8 mouse cellular contexts compared by ENCODE assay signal in genomic region chr3:121104571-121105407, GRCm38 (mm10).
DNase-seq lines count a peak whose midpoint lies in the region; ATAC-seq and TF ChIP-seq lines count a peak whose summit lies in the region.

No protein-coding gene starts in this region.

- no peak overlapping the region for H3K27ac ChIP-seq in limb, embryonic 10.5 days
- peak overlapping the region; percentile 44; the same call in 1 of the 2 replicates for H3K27ac ChIP-seq in midbrain, embryonic 13.5 days
- H3K27ac ChIP-seq in small intestine, adult 2 months (ENCODE audit: insufficient read depth, low read depth, low read length): no peak overlapping the region

- H3K9ac ChIP-seq in midbrain, embryonic 13.5 days (replicated peaks): 0 out of 2 replicates have a peak overlapping the region, but pooled peaks have one; percentile 45

- H3K4me2 ChIP-seq in midbrain, embryonic 13.5 days (replicated peaks): peak overlapping the region; percentile 41

- intact Hi-C loops in heart, postnatal 25 days (cut with DNase I): no loop called here

- H3K4me3 ChIP-seq in limb, embryonic 10.5 days: peak overlapping the region; percentile 36
- 0 out of 2 replicates have a peak overlapping the region, but pooled peaks have one; percentile 21 for H3K4me3 ChIP-seq in midbrain, embryonic 13.5 days (replicated peaks)
- 0 out of 2 replicates have a peak overlapping the region, but pooled peaks have one; percentile 37 for H3K4me3 ChIP-seq in small intestine, adult 2 months (ENCODE audit: low read depth, low read length)

- TF ChIP-seq CTCF in small intestine, adult 2 months (IDR thresholded peaks at IDR 0.05; ENCODE audit: extremely low read depth, insufficient read length, insufficient replicate concordance, low read depth, low read length): peak; percentile 70; the same call in 1 of the 2 replicates

- WGBS in limb, embryonic 10.5 days: 32% methylated on average over 20 of the region's 20 CpGs
- WGBS in midbrain, embryonic 13.5 days: 27% methylated on average over 20 of the region's 20 CpGs
- WGBS in small intestine, adult 2 months: 26% methylated on average over 20 of the region's 20 CpGs

- no peaks in the 10 kb centered on the region for H3K36me3 ChIP-seq in limb, embryonic 10.5 days
- H3K36me3 ChIP-seq in midbrain, embryonic 13.5 days: no peaks in the 10 kb centered on the region
- H3K36me3 ChIP-seq in small intestine, adult 2 months (ENCODE audit: control insufficient read depth, insufficient read depth, low read length): no peaks in the 10 kb centered on the region

- DNase-seq in heart, adult 11 months: peak; percentile 91
- no peak for DNase-seq in heart, postnatal 25 days (ENCODE audit: low spot score)
- peak; percentile 90 for DNase-seq in embryo, embryonic 11 days
- DNase-seq in kidney, adult 18-20 months: peak; percentile 62
- DNase-seq in limb, embryonic 10.5 days (ENCODE audit: low spot score): peak; percentile 84

- H3K9me3 ChIP-seq in limb, embryonic 10.5 days (replicated peaks): no peaks in the 10 kb centered on the region
- no peaks in the 10 kb centered on the region for H3K9me3 ChIP-seq in midbrain, embryonic 13.5 days

- peak; percentile 99 for ATAC-seq in granulocyte monocyte progenitor cell, adult 5-6 weeks (replicated peaks; ENCODE audit: poor library complexity, severe bottlenecking)
- peak; percentile 97 for ATAC-seq in midbrain, embryonic 13.5 days

- peaks cover 5% of the 10 kb centered on the region; the same call in 1 of the 2 replicates for H3K4me1 ChIP-seq in limb, embryonic 10.5 days
- peaks cover 17% of the 10 kb centered on the region for H3K4me1 ChIP-seq in midbrain, embryonic 13.5 days (replicated peaks)
- H3K4me1 ChIP-seq in small intestine, adult 2 months (ENCODE audit: control insufficient read depth, insufficient read depth, insufficient read length, low read length): no peaks in the 10 kb centered on the region

- TF ChIP-seq POLR2A in small intestine, adult 2 months (IDR thresholded peaks at IDR 0.05; ENCODE audit: low read depth, low read length): no peak

- no peaks in the 10 kb centered on the region for H3K27me3 ChIP-seq in limb, embryonic 10.5 days (ENCODE audit: low read depth, poor library complexity, severe bottlenecking)
- 0 out of 2 replicates have a peak, but pooled peaks cover 2% of the 10 kb centered on the region for H3K27me3 ChIP-seq in midbrain, embryonic 13.5 days
- no peaks in the 10 kb centered on the region; the same call in 1 of the 2 replicates for H3K27me3 ChIP-seq in small intestine, adult 2 months (ENCODE audit: control insufficient read depth, insufficient read depth, low read length)
